Mouse (Mus musculus) 3134 (cell line): ENCODE data around the gene Ccnk.

Experiments used
- DNase-seq: peaks from one replicate; pipeline ENCODE4 v3.0.0-alpha.2; 2011; ENCODE audit warnings: low spot score; ENCODE audit not compliant: insufficient read length; ENCODE audit errors: extremely low read depth

Ccnk gene

DNA sequence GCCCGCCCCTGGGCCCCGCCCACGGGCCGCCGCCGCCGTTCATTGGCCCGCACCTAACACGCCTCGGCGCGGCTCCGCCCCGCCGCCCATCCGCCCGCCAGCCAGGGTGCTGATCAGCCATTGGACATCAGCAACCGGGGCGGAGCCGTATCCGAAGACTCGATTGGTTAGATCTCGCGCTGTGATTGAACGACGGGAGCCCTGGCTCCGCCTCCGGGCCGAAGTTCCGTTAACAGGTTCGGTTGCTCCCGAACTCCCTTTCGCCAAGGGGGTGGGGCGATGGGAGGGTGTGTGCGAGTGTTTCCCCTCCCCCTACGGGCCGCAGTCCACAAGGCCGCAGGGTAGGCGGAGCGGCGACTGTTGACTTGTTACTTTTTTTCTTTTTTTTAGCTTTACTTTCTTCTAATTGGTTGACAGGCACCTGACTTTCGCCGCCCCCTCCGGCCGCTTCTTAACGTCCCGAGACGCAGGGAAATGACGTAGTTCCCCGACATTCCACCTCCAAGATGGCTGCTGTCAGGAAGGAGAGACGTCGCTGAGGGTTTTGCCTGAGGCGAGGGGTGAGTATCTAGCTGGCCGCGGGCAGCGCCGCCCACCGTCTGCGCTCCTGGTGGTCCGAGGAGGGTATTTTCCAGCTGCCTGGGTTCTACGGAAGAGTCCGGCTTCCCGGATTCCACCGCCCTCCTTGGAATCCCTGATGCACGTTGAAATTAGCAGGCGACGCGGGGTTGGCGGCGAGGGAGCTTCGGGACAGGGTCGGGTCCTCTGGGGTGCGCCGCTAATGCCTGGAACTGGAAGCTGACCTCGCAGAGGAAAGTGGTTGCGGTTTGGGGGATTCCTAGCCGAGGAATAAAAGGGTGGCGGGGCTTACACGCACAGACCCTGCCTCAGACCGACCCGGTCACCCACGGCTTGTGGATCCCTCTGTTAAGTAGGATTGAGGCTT, at the start of gene Ccnk:
TSS of gene Ccnk (plus strand) at position 259 of the 946 bp plus-strand sequence.
- peak; percentile 99 for DNase-seq

DNA sequence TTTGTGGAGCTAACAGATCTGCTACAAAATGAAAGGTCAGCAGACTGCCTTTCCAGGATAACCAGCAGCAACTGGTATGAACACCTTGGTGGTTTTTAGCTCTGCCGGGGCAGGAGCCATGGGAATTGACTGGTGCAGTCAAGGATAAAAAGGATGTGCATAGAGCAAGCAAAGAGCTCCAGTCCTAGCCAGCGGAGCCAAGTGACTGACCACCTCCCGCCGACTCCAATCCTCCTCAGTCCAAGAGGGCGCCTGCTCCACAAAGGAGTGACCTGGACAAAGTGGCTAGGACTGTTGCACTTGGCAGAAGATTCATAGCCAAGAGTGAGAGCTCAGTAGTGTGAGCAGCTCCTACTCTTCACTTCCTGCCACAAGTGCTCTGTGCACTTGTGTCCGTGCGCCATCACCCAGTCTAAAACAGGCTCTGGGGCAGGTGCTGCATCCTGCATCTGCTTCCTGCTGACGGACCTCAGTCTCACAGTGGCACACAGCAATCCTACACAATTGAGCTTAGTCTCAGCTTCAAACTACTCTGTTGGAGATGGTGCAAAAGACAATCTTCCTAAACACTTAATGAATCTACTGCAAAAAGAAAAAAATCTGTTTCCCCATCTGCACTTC, 46.8 kb upstream of the Ccnk start:
- DNase-seq = no peak

DNA sequence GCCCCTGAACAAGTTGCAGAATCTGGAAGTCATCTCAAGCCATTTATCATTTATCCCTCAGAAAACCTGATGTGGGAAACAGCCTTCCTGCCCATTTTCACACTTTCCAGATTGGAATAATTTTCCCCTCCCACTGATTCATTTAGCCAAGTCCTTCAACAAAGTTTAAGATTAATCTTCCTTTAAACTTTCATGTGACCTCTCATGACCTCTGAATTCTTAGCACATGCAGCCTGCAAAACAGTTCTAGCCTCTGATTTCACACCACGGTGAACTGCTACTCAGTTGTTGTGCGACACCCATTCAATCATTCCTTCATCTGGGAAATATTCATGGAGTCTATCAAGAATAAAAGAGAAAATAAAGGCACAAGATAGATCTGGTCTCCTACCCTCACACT, 46.2 kb upstream of the Ccnk start:
- DNase-seq = no peak

DNA sequence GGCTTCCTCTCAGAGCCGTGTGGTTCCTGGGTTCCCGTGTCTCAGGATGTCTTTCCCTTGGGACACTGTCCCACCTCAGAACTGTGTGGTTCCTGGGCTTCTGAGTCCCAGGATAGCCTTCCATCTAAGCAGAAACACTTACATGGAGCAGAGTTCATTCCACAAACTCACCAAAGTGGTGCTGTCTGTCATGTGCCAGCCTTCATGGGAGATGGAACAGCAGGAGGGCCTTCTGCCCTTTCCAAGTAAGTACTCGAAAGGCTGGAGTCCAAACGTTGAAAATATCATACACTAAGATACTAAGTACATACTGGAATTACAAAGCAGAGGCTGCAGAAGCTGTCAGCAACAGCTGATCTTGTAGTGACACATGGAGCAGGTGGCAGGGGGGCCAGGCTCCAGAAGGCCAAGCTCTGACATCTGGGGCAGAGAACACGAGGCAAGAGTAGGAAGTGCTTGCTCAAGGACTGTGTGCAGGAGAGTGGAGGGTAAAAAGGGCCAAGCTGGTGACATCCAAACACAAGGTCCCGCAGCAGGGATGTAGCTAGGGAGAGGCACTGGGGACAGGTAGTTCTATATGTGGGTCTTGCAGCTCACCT, 43.7 kb upstream of the Ccnk start:
- DNase-seq = no peak

DNA sequence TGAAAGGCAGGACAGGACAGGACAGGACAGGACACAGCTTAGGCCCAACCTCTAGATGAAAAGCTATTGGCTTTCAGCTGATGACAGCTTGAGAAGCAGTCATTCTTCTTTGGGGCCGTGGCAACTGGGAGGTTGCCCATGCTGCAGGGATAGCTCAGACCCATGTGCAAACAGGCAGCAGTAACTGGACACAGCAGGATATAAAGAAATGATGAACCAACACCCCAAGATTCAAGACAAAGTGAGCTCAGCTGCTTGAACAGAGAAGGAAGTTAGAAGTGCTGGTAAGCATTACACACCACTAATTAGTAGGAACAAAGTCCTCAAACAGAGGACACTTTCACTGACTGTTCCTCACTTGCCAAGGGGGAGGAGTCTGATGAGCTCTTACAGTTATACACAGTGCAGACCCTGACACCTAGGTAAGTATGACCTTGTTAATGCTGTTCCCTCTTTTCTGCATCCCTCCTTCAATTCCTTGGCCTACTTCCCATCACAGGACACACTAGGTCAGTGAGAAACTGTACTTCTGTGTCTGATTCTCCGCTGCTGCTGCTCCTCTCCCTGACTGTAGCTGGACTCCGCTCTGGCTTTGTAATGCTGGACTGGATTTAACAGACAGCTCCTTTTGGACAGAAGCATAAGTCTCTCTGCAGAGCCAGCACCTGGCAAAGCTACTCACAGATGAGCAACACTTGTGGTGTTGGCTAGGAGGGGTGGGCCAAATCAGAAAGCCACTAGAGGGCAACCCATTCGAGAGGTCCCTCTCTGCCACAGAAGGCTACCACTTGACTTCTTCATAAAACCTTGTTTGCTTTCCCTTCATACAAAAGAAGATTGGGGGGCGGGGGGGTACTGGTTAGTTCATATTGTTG, 35.5 kb upstream of the Ccnk start:
- no peak for DNase-seq

DNA sequence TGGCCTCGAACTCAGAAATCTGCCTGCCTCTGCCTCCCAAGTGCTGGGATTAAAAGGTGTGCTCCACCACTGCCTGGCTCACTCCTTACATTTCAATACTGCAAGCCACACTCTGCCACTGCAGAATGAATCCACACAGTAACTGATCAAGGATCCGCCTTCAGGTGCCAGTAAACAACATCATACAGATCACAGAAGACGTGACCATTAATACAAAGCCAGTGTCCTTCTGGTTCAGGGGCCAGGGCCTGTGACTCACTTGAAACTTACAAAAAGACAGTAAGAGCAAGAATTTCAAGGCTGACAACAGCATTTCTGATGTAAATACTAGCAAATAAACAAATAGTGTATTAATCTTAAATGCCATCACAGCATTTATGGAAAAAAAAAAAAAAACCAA, 34.2 kb upstream of the Ccnk start:
- no peak for DNase-seq

DNA sequence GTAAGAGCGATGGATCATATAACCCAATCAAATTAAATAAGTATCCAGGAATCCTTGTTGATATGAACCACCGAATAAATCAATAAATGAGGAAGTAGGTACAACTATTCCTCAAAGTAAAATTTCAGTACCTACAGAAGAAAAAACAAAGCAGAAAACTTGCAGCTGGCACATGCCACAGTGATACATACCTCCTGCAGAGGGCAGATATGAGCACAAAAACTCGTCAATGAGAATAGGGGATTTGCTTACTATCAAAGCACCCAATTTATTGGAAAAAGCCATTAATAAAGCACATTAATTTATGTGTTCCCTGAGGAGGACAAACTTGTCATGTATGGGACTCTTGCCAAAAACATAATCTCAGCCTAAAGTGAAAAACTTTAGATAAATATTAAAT, 29.6 kb upstream of the Ccnk start:
- no peak for DNase-seq

DNA sequence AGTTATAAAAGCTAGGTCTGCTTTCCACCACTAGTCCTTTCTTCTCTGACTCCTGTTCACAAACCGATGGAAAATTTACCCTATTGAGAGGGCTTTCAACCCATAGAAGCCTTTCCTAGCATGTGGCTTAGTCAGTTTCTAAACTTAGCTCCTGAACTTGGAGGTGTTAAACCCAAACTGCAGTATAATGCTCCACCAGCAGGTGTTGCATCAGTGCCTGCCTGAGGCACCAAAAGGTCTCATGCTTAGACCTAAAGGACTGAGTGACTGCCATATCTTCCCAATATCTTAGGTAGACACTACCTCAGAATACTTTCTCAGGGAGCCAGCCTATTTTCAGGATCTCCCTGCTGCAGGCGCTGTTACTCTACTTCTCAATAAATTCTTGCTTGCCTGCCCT, 26.6 kb upstream of the Ccnk start:
- DNase-seq = no peak

DNA sequence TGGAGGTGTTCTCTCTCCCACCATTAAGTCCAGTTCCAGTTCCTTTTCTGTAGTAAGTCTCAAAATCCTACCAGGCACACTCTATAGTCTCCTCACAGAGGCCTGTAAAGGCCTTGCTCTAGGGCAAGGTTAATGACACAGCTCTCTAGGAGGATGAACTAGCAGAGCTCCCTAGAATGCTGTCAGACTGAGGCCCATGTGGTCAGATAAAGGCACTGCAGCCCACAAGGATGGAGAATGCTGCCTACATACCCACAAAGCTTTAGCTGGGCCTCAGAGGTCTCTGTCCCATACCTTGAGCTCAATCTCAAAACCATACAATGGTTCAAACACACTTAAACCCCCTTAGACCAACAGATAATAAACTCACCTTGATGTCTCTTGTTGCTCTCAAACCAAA, 19.5 kb upstream of the Ccnk start:
- DNase-seq = no peak

DNA sequence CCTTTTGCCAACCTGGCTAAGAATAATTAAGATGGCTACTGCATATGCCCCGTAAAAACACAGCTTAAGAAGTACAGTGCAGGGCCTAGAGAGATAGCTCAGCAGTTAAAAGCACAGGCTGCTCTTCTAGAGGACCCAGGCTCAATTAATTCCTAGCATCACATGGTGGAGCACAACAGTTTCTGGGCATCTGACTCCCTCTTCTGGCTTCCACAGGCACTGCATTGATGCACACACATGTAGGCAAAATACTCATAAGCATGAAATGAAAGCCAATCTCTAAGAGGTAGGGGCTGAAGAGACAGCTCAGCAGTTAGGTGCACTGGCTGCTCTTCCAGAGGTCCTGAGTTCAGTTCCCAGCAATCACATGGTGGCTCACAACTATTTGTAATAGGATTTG, 17.3 kb upstream of the Ccnk start:
- no peak for DNase-seq

DNA sequence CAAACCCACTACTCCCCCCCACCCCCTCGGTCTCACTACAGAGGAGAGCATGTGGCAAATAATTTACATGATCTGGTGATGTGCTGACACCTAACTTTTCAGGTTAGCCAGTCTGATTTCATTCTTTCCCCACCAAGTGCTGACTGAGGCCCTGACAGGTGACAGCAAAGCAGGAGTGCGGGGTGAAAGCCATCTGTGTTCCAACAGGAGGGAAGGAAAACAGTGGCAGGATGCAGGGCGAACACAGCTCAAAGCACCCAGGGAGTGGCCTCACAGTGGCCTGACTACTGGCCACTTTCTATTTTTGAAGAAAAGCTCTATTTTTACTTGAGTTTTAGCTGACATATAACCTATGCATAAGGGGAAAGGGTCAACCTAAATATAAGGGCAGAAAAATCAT, 15.7 kb upstream of the Ccnk start:
- DNase-seq = no peak

DNA sequence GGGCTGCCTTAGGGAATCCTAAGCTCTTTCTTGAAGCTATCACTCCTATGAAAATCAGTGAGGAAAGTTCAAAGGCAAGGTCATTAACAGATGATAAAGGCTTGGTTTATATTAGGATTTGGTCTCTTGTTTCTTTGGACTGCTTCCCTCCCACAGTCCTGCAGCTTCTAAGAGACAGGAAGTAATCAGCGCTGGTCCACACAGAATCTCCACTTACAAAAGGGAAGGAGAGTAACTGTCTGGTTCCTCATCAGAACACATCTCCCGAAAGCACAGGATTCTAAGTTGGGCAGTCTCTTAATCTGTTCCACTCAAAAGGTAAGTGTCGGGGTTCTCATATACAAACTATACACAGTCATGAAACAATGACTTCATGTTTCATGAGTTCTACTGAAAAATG, 10.5 kb upstream of the Ccnk start:
- no peak for DNase-seq

DNA sequence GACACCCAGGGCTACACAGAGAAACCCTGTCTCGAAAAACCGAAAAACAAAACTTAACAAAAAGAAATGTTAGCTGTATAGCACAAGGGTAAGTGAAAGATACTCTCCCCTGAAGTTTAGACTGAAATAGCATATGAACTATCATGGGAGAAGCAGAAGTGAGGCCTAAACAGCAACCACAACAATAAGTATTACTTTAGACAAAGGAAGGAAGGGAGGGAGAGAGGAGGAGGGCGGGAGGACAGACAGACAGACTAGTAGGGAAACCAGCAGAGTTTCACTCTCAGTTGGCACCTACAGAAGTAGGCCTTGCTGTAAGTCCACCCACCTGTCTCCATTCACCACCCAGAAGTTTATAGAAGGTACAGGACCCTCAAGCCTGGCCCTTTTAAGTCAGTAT, 8.9 kb upstream of the Ccnk start:
- no peak for DNase-seq

DNA sequence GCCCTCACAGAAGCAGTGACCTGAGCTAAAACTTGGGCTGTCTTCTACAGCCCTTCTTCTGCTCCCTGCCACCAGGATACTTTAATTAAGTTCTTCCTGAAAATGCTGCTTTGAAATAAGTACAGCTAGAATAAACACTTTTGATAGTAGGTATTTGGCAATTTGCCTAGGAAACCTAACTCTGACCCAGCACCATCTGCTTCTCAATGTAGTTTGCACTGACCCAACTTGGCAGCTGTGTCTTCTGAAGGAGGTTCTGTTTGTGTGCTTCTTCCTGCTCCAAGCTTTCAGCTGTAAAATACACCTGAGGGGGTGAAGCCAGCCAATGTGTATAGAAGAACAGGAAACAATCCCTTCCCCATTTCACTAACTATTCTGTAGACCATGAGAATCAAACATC, 8.0 kb upstream of the Ccnk start:
- DNase-seq = no peak

DNA sequence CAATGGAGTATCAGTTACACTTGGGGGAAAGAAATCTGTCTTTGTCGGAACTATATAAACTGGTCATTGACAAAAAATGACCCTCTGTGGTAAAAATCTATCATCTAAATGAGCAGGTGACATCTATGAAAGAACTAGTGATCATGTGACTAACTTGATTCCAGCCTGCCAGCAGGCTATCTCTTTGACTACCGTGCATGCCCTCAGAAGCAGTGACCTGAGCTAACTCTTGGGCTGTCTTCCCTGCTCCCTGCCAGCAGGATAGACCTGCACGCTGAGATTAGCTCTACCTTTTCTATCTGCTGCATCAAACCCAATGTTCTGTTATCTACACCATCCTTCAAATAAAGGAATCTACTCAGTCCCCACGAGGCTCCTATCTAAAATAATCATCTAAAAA, 6.7 kb upstream of the Ccnk start:
- no peak for DNase-seq

DNA sequence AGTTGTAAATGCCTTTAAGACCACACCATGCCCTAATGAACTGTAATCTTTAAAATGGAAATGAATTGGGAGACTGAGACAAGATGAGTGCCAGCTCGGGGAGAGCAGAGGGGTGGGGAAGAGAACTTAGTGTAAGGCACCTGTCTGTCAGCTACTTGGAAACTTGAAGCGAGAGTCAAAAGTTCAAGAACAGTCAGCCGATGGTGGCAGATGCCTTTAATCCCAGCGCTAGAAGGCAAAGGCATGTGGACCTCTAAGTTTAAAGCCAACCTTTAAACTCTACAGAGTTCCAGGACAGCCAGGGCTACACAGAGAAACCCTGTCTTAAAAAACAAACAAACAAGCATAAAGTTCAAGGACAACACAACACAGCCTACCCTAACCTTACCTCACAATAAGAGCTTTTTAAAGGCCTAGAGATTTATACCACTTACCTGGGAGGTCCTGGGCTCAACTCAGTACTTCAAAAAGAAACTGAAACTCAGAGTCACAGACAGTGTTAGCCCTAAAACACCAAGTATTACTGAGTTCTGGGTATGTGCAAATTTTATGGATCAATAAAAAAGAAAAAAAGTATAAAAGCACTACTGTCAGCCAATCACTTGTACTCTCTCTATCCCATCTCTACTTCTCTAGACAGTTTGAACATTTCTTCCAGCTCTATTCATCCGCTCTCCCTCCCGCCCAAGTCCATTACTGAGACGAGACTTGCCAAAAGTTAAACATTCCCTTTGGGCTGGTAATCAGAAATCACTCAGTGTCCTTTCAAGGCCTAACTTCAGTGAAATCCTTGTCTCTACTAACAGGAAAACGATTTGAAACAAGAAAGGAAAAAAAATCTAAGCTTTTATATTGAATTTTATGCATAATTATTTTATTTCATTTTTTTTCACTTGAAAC, 4.5 kb upstream of the Ccnk start:
- no peak for DNase-seq

DNA sequence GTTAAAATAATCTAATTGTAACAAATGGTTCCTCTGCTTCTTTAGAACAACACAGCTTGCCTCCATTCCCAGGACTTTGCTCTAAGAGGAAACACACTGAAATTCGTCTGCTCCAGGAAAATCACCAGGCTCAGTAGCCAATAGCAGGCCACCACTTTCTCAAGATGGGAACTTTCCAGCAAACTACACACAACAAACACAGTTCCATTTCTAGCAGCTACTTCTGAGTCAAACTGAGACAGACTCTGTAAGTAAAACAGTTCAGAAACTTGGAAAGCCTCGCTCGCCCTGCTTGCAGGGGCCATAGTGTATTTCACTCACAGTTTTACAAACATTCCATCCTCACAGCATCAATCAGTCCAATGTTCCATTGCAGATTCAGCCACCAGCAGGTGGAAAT, 3.0 kb upstream of the Ccnk start:
- no peak for DNase-seq

DNA sequence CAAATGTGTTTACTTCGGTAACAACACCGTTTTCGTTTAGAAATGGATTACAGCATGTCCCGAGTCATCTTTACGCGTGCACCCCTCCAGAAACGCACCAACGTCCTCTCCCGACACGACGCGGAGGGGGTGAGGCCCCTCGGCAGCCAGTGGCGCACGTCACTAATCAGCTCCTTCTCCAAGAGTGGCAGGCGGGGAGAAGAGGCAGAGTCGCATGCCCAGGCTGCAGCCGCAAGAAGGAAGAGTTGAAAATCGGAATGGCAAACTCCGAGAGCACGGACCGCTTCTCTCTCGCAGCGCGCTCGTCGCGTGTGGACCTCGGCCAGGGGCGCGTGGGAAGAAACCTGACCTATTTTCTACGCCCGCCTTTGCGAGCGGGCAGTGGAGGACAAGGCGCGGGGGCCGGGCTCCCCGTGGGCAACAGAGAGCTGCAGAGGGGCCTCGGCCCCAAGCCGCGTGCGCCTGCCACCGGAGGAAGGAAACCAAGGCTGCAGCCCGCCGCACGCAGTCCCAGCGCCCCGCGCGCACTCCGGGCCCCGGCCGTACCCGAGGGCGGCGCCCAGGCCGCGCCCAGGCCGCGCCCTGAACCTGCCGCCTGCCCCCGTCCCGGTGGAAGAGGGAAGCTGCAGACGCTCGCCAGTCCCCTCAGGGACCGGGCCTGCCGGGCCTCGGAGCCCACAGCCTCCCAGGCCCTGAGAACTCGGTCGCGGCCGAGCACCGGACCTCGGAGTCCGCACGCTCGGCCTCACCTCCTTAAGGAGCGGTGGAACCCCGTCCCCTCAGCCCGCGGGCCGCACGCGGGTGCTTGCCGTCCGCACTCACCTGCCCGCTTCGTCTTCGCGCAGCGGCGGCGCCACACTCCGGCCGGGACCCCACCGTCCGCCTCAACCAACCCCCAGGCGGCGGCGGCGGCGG, 791 bp upstream of the Ccnk start:
- peak; percentile 64 for DNase-seq

DNA sequence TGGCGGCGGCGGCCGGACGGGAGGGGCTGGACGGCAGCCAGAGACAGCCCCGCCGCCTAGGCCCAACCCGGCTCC, 296 bp upstream of the Ccnk start, which contains the start of gene Setd3:
TSS of gene Setd3 (minus strand) at position 69 of the 75 bp plus-strand sequence.
- no peak for DNase-seq
